Mouse (Mus musculus) kidney, embryonic 15.5 days (tissue): Measurements from ENCODE around the gene H2-DMb1. TPM values are rescaled to one million over a fixed set of nuclear protein-coding genes. Genes with fewer than 3 reads are reported as not detected.
"Not testable (repeated sequence)": the region's sequence is repeated elsewhere in the genome, so short reads cannot be mapped to it uniquely, and the experiment has no call there.

ENCODE experiments used
- ATAC-seq: fragments of 200-750 bp; cut with Nextera tagmentation; replicated peaks from 2 replicates; pipeline ENCODE4 v1.8.0; 2017; ENCODE audit warnings: moderate TSS enrichment; ENCODE audit not compliant: low FRiP score
- H3K27ac ChIP-seq: fragments of 300-500 bp; sonication (generic); 2 replicates; pipeline ENCODE4 v1.5.1; 2015; ENCODE audit warnings: mild to moderate bottlenecking, inconsistent platforms
- H3K27me3 ChIP-seq: fragments of 300-500 bp; sonication (generic); 2 replicates; pipeline ENCODE4 v1.6.1; 2015; ENCODE audit warnings: inconsistent platforms
- H3K36me3 ChIP-seq: fragments of 300-500 bp; sonication (generic); 2 replicates; pipeline ENCODE4 v1.6.1; 2015; ENCODE audit warnings: inconsistent platforms
- H3K4me1 ChIP-seq: fragments of 300-500 bp; sonication (generic); 2 replicates; pipeline ENCODE4 v1.6.1; 2015; ENCODE audit warnings: inconsistent platforms
- H3K4me2 ChIP-seq: fragments of 300-500 bp; sonication (generic); 2 replicates; pipeline ENCODE4 v1.6.1; 2015; ENCODE audit warnings: moderate library complexity, mild to moderate bottlenecking, inconsistent platforms
- H3K4me3 ChIP-seq: fragments of 300-500 bp; sonication (generic); replicated peaks from 2 replicates; pipeline ENCODE4 v1.5.1; 2015; ENCODE audit warnings: mild to moderate bottlenecking, inconsistent platforms
- H3K9ac ChIP-seq: fragments of 300-500 bp; sonication (generic); 2 replicates; pipeline ENCODE4 v1.6.1; 2015; ENCODE audit warnings: mild to moderate bottlenecking, inconsistent platforms
- H3K9me3 ChIP-seq: fragments of 300-500 bp; sonication (generic); replicated peaks from 2 replicates; pipeline ENCODE4 v1.6.1; 2016; ENCODE audit warnings: inconsistent platforms
- WGBS: fragments of 180-500 bp; shearing (Covaris S2); methylation state at CpG from one replicate; pipeline ENCODE4 v1.1.7; 2015; ENCODE audit warnings: mixed read lengths; 5-methylcytosine and 5-hydroxymethylcytosine counted together
- polyA plus RNA-seq: library from polyadenylated mRNA; unstranded; fragments of >200 nt; fragmentation: Nextera tagmentation; extraction: Ambion mirVana; gene quantifications from 2 replicates; pipeline ENCODE4 v1.2.1, GENCODE M21; 2015

Gene H2-DMb1
- polyA plus RNA-seq, 1 experiment from 2014 or later: 6.0 TPM

GRCm38 (mm10) chr17:34137601-34138000 is 15.3 kb upstream of the H2-DMb1 start:
- Histone ChIP-seq H3K4me3 (no peak overlapping the region), H3K27me3 (peaks cover 53% of the 10 kb centered on the region), H3K9ac (no peak overlapping the region), H3K4me2 (no peak overlapping the region), H3K27ac (no peak overlapping the region), H3K9me3 (no peaks in the 10 kb centered on the region), H3K36me3 (no peaks in the 10 kb centered on the region), H3K4me1 (peaks cover 23% of the 10 kb centered on the region)
- WGBS: 68% methylated on average over 7 of the region's 7 CpGs
- ATAC-seq: no peak

- H3K4me3 ChIP-seq: no peak overlapping the region
- ATAC-seq: no peak
- H3K36me3 ChIP-seq: no peaks in the 10 kb centered on the region
- H3K27me3 ChIP-seq: peaks cover 53% of the 10 kb centered on the region
- peaks cover 31% of the 10 kb centered on the region for H3K4me1 ChIP-seq
- H3K9ac ChIP-seq: peak overlapping the region; percentile 30; the same call in 1 of the 2 replicates
- peak overlapping the region; percentile 63 for H3K4me2 ChIP-seq
- H3K27ac ChIP-seq: no peak overlapping the region
- 80% methylated on average over 7 of the region's 7 CpGs for WGBS
- H3K9me3 ChIP-seq: no peaks in the 10 kb centered on the region
Observed at GRCm38 (mm10) chr17:34138655-34139054, 14.2 kb upstream of the H2-DMb1 start.

GRCm38 (mm10) chr17:34139416-34139815 is 13.5 kb upstream of the H2-DMb1 start:
- no peaks in the 10 kb centered on the region for H3K9me3 ChIP-seq
- no peaks in the 10 kb centered on the region for H3K36me3 ChIP-seq
- WGBS: 3% methylated on average over 16 of the region's 16 CpGs
- peak overlapping the region; percentile 35 for H3K4me3 ChIP-seq
- H3K27ac ChIP-seq: no peak overlapping the region
- H3K4me2 ChIP-seq: peak overlapping the region; percentile 63
- H3K27me3 ChIP-seq: peaks cover 53% of the 10 kb centered on the region
- peak overlapping the region; percentile 30; the same call in 1 of the 2 replicates for H3K9ac ChIP-seq
- peaks cover 31% of the 10 kb centered on the region for H3K4me1 ChIP-seq
- no peak; the same call in 1 of the 2 replicates for ATAC-seq

- peaks cover 31% of the 10 kb centered on the region for H3K4me1 ChIP-seq
- peak overlapping the region; percentile 63 for H3K4me2 ChIP-seq
- no peak overlapping the region for H3K4me3 ChIP-seq
- H3K9me3 ChIP-seq: no peaks in the 10 kb centered on the region
- H3K9ac ChIP-seq: no peak overlapping the region
- no peaks in the 10 kb centered on the region for H3K36me3 ChIP-seq
- 11% methylated on average over 5 of the region's 5 CpGs for WGBS
- H3K27me3 ChIP-seq: peaks cover 53% of the 10 kb centered on the region
- H3K27ac ChIP-seq: no peak overlapping the region
- ATAC-seq: no peak
Observed at GRCm38 (mm10) chr17:34140240-34140639, 12.6 kb upstream of the H2-DMb1 start.

- Histone ChIP-seq H3K9ac (no peak overlapping the region), H3K4me2 (no peak overlapping the region), H3K36me3 (no peaks in the 10 kb centered on the region), H3K9me3 (no peaks in the 10 kb centered on the region), H3K27me3 (peaks cover 50% of the 10 kb centered on the region), H3K4me3 (no peak overlapping the region), H3K27ac (no peak overlapping the region), H3K4me1 (peaks cover 29% of the 10 kb centered on the region)
- WGBS: 65% methylated on average over 4 of the region's 4 CpGs
- no peak for ATAC-seq
Observed at GRCm38 (mm10) chr17:34141448-34141847, 11.4 kb upstream of the H2-DMb1 start.

- Histone ChIP-seq H3K36me3 (no peaks in the 10 kb centered on the region), H3K9ac (no peak overlapping the region), H3K4me3 (no peak overlapping the region), H3K4me1 (peaks cover 29% of the 10 kb centered on the region), H3K4me2 (peak overlapping the region; percentile 8), H3K27ac (peak overlapping the region; percentile 70), H3K27me3 (peaks cover 41% of the 10 kb centered on the region), H3K9me3 (no peaks in the 10 kb centered on the region)
- 76% methylated on average over 7 of the region's 7 CpGs for WGBS
- ATAC-seq: no peak
Observed at GRCm38 (mm10) chr17:34142456-34143010, 10.3 kb upstream of the H2-DMb1 start.

- peak within 1 kb of the TSS; percentile 8 for H3K4me2 ChIP-seq
- H3K27ac ChIP-seq: peak within 1 kb of the TSS; percentile 70
- peaks cover 29% of the 10 kb centered on the region for H3K4me1 ChIP-seq
- no peaks in the 10 kb centered on the region for H3K9me3 ChIP-seq
- 0 out of 2 replicates have a peak within 1 kb of the TSS, but pooled peaks have one; percentile 14 for H3K9ac ChIP-seq
- WGBS: 7% methylated on average over 7 of the region's 7 CpGs
- H3K36me3 ChIP-seq: no peaks in the 10 kb centered on the region
- H3K4me3 ChIP-seq: no peak within 1 kb of the TSS
- peaks cover 36% of the 10 kb centered on the region for H3K27me3 ChIP-seq
- peak; percentile 80 for ATAC-seq
Observed at GRCm38 (mm10) chr17:34143033-34143432, 9.8 kb upstream of the H2-DMb1 start, which contains the start of gene H2-DMb2. Gene H2-DMb2, plus strand, starts transcription at chr17:34143307.

- no peaks in the 10 kb centered on the region for H3K36me3 ChIP-seq
- 61% methylated on average over 5 of the region's 5 CpGs for WGBS
- H3K27me3 ChIP-seq: peaks cover 32% of the 10 kb centered on the region
- no peak for ATAC-seq
- no peaks in the 10 kb centered on the region for H3K9me3 ChIP-seq
- H3K4me3 ChIP-seq: no peak overlapping the region
- no peak overlapping the region for H3K9ac ChIP-seq
- peak overlapping the region; percentile 8 for H3K4me2 ChIP-seq
- no peak overlapping the region for H3K27ac ChIP-seq
- peaks cover 29% of the 10 kb centered on the region for H3K4me1 ChIP-seq
Observed at GRCm38 (mm10) chr17:34143461-34143860, 9.4 kb upstream of the H2-DMb1 start.

- not testable (repeated sequence) for H3K9me3 ChIP-seq, H3K36me3 ChIP-seq, H3K4me3 ChIP-seq, H3K4me2 ChIP-seq, ATAC-seq
- WGBS: 84% methylated on average over 4 of the region's 4 CpGs
- Histone ChIP-seq H3K27me3 (peaks cover 24% of the 10 kb centered on the region), H3K9ac (0 out of 2 replicates have a peak overlapping the region, but pooled peaks have one; percentile 14), H3K27ac (peak overlapping the region; percentile 62; the same call in 1 of the 2 replicates), H3K4me1 (peaks cover 22% of the 10 kb centered on the region)
Observed at GRCm38 (mm10) chr17:34144221-34144620, 8.7 kb upstream of the H2-DMb1 start.

- H3K9ac ChIP-seq: 0 out of 2 replicates have a peak overlapping the region, but pooled peaks have one; percentile 7
- WGBS: 51% methylated on average over 3 of the region's 3 CpGs
- H3K4me3 ChIP-seq: 0 out of 2 replicates have a peak overlapping the region, but pooled peaks have one; percentile 4
- peak; percentile 45; the same call in 1 of the 2 replicates for ATAC-seq
- no peaks in the 10 kb centered on the region for H3K9me3 ChIP-seq
- peaks cover 15% of the 10 kb centered on the region for H3K4me1 ChIP-seq
- peak overlapping the region; percentile 70 for H3K27ac ChIP-seq
- peaks cover 21% of the 10 kb centered on the region for H3K27me3 ChIP-seq
- H3K4me2 ChIP-seq: peak overlapping the region; percentile 30
- H3K36me3 ChIP-seq: no peaks in the 10 kb centered on the region
Observed at GRCm38 (mm10) chr17:34144960-34145371, 7.9 kb upstream of the H2-DMb1 start.

- Histone ChIP-seq H3K27me3 (0 out of 2 replicates have a peak, but pooled peaks cover 3% of the 10 kb centered on the region), H3K9me3 (no peaks in the 10 kb centered on the region), H3K4me3 (no peak overlapping the region), H3K36me3 (no peaks in the 10 kb centered on the region), H3K9ac (no peak overlapping the region), H3K27ac (no peak overlapping the region), H3K4me2 (no peak overlapping the region), H3K4me1 (no peaks in the 10 kb centered on the region)
- ATAC-seq: no peak
- 36% methylated on average over 5 of the region's 5 CpGs for WGBS
Observed at GRCm38 (mm10) chr17:34155534-34155933, 2.7 kb downstream of the H2-DMb1 start.

GRCm38 (mm10) chr17:34164202-34164895 is 11.5 kb downstream of the H2-DMb1 start:
- Histone ChIP-seq H3K36me3 (no peaks in the 10 kb centered on the region), H3K27me3 (0 out of 2 replicates have a peak, but pooled peaks cover 6% of the 10 kb centered on the region), H3K9ac (no peak overlapping the region), H3K4me2 (no peak overlapping the region), H3K27ac (no peak overlapping the region), H3K4me3 (no peak overlapping the region), H3K9me3 (no peaks in the 10 kb centered on the region), H3K4me1 (no peaks in the 10 kb centered on the region)
- 51% methylated on average over 9 of the region's 9 CpGs for WGBS
- no peak for ATAC-seq
